Mouse (Mus musculus): ENCODE data around the gene Tas2r139. TPM values are rescaled to one million over a fixed set of nuclear protein-coding genes. Genes with fewer than 3 reads are reported as not detected.
"Not testable (repeated sequence)": the region's sequence is repeated elsewhere in the genome, so short reads cannot be mapped to it uniquely, and the experiment has no call there.

The Tas2r139 gene
- polyA plus RNA-seq (2014; fragmentation: Nextera tagmentation; extraction: Ambion mirVana): not detected in 2 replicates

GRCm38 (mm10) chr6:42140636-42141035, at the start of gene Tas2r139:
Tas2r139 (plus strand) TSS chr6:42140936.
- Histone ChIP-seq H3K4me3 (ENCODE audit: low read depth, low read length) (no peak within 1 kb of the TSS), H3K9me3 (ENCODE audit: control insufficient read depth, low read length) (no peaks in the 10 kb centered on the region), H3K4me2 (no peak within 1 kb of the TSS), H3K27ac (ENCODE audit: low read depth, low read length) (no peak within 1 kb of the TSS), H3K9ac (ENCODE audit: low read length) (no peak within 1 kb of the TSS), H3K4me1 (ENCODE audit: control insufficient read depth, insufficient read depth, low read length) (no peaks in the 10 kb centered on the region), H3K36me3 (ENCODE audit: control insufficient read depth, insufficient read depth, low read length) (no peaks in the 10 kb centered on the region), H3K27me3 (ENCODE audit: control insufficient read depth, insufficient read depth, low read length) (no peaks in the 10 kb centered on the region)
- WGBS: 75% methylated on average over 3 of the region's 3 CpGs
- ATAC-seq (ENCODE audit: low FRiP score) (no peak), DNase-seq (ENCODE audit: low spot score, missing footprints) (no peak)

- not testable (repeated sequence) for H3K9ac ChIP-seq (ENCODE audit: low read length); H3K4me2 ChIP-seq; H3K4me1 ChIP-seq (ENCODE audit: control insufficient read depth, insufficient read depth, low read length); H3K4me3 ChIP-seq (ENCODE audit: low read depth, low read length); H3K27ac ChIP-seq (ENCODE audit: low read depth, low read length); ATAC-seq (ENCODE audit: low FRiP score); H3K27me3 ChIP-seq (ENCODE audit: control insufficient read depth, insufficient read depth, low read length); H3K36me3 ChIP-seq (ENCODE audit: control insufficient read depth, insufficient read depth, low read length); H3K9me3 ChIP-seq (ENCODE audit: control insufficient read depth, low read length); DNase-seq (ENCODE audit: low spot score, missing footprints)
- WGBS: 78% methylated on average over 15 of the region's 15 CpGs
Measured at GRCm38 (mm10) chr6:42151115-42151514, 10.4 kb downstream of the Tas2r139 start.

GRCm38 (mm10) chr6:42182462-42182861, 41.7 kb downstream of the Tas2r139 start:
- H3K9ac ChIP-seq (ENCODE audit: low read length): no peak overlapping the region
- ATAC-seq (ENCODE audit: low FRiP score): no peak
- no peak overlapping the region for H3K27ac ChIP-seq (ENCODE audit: low read depth, low read length)
- no peak overlapping the region for H3K4me2 ChIP-seq
- no peaks in the 10 kb centered on the region for H3K9me3 ChIP-seq (ENCODE audit: control insufficient read depth, low read length)
- 74% methylated on average over 1 of the region's 1 CpGs for WGBS
- no peaks in the 10 kb centered on the region for H3K36me3 ChIP-seq (ENCODE audit: control insufficient read depth, insufficient read depth, low read length)
- no peak for DNase-seq (ENCODE audit: low spot score, missing footprints)
- no peaks in the 10 kb centered on the region for H3K27me3 ChIP-seq (ENCODE audit: control insufficient read depth, insufficient read depth, low read length)
- no peaks in the 10 kb centered on the region for H3K4me1 ChIP-seq (ENCODE audit: control insufficient read depth, insufficient read depth, low read length)
- H3K4me3 ChIP-seq (ENCODE audit: low read depth, low read length): no peak overlapping the region

GRCm38 (mm10) chr6:42186230-42186629, 45.5 kb downstream of the Tas2r139 start:
- Histone ChIP-seq H3K36me3 (ENCODE audit: control insufficient read depth, insufficient read depth, low read length) (no peaks in the 10 kb centered on the region), H3K4me1 (ENCODE audit: control insufficient read depth, insufficient read depth, low read length) (no peaks in the 10 kb centered on the region), H3K9me3 (ENCODE audit: control insufficient read depth, low read length) (no peaks in the 10 kb centered on the region), H3K27me3 (ENCODE audit: control insufficient read depth, insufficient read depth, low read length) (no peaks in the 10 kb centered on the region), H3K4me2 (no peak overlapping the region), H3K27ac (ENCODE audit: low read depth, low read length) (no peak overlapping the region), H3K9ac (ENCODE audit: low read length) (no peak overlapping the region), H3K4me3 (ENCODE audit: low read depth, low read length) (no peak overlapping the region)
- ATAC-seq (ENCODE audit: low FRiP score) (no peak), DNase-seq (ENCODE audit: low spot score, missing footprints) (no peak)
- 62% methylated on average over 3 of the region's 3 CpGs for WGBS

Other genes starting within 250 kb of the Tas2r139 start
- not detected in 2 replicates for gene Sval1, start 189.3 kb upstream of the Tas2r139 start, polyA plus RNA-seq (2014; fragmentation: Nextera tagmentation; extraction: Ambion mirVana)
- not detected in 2 replicates for gene Sval3, start 172.8 kb upstream of the Tas2r139 start, polyA plus RNA-seq (2014; fragmentation: Nextera tagmentation; extraction: Ambion mirVana)
- gene Sva, start 102.5 kb upstream of the Tas2r139 start, polyA plus RNA-seq (2014; fragmentation: Nextera tagmentation; extraction: Ambion mirVana): not detected in 2 replicates
- not detected in 2 replicates for gene Tas2r144, start 74.4 kb downstream of the Tas2r139 start, polyA plus RNA-seq (2014; fragmentation: Nextera tagmentation; extraction: Ambion mirVana)
- 15.3 and 15.7 TPM in 2 replicates for gene Gstk1, start 105.0 kb downstream of the Tas2r139 start, polyA plus RNA-seq (2014; fragmentation: Nextera tagmentation; extraction: Ambion mirVana)
- 0.19 and 0.23 TPM in 2 replicates for gene Tmem139, start 121.0 kb downstream of the Tas2r139 start, polyA plus RNA-seq (2014; fragmentation: Nextera tagmentation; extraction: Ambion mirVana)
- gene Casp2, start 124.0 kb downstream of the Tas2r139 start, polyA plus RNA-seq (2014; fragmentation: Nextera tagmentation; extraction: Ambion mirVana): 70.2 and 78.8 TPM in 2 replicates
- gene Clcn1, start 145.7 kb downstream of the Tas2r139 start, polyA plus RNA-seq (2014; fragmentation: Nextera tagmentation; extraction: Ambion mirVana): 1.4 and 1.6 TPM in 2 replicates
- 3.0 TPM in 2 replicates for gene Fam131b, start 183.7 kb downstream of the Tas2r139 start, polyA plus RNA-seq (2014; fragmentation: Nextera tagmentation; extraction: Ambion mirVana)
- 53.2 and 60.2 TPM in 2 replicates for gene Zyx, start 208.7 kb downstream of the Tas2r139 start, polyA plus RNA-seq (2014; fragmentation: Nextera tagmentation; extraction: Ambion mirVana)
- 0.30 and 0.66 TPM in 2 replicates for gene Epha1, start 232.3 kb downstream of the Tas2r139 start, polyA plus RNA-seq (2014; fragmentation: Nextera tagmentation; extraction: Ambion mirVana)